Mouse (Mus musculus): ENCODE measurements at regions not wholly inside any gene's neighbourhood (a gene's known extent, or its start where the extent isn't known, plus 50 kb on each side); places are given as distances from the start of the nearest gene placed in this dataset.

GRCm38 (mm10) chr13:101233181-101233842 lies 400.1 kb upstream of the Slc30a5 start:
- TF ChIP-seq POLR2A (IDR thresholded peaks at IDR 0.05; ENCODE audit: borderline replicate concordance, control insufficient read depth, low read depth, low read length) (no peak), CTCF (IDR thresholded peaks at IDR 0.05; ENCODE audit: control insufficient read depth, insufficient read depth, low read length) (no peak)
